Mouse (Mus musculus): ENCODE measurements around the gene Gna11.

Gene Gna11

GRCm38 (mm10) chr10:81545161-81545747 is at the start of gene Gna11:
Gene Gna11, minus strand, starts transcription at chr10:81545190.
- peak; percentile 96 for DNase-seq (ENCODE audit: low read depth, low spot score)

- DNase-seq (ENCODE audit: low read depth, low spot score) = no peak
Observed at GRCm38 (mm10) chr10:81593935-81594334, 48.9 kb upstream of the Gna11 start.

GRCm38 (mm10) chr10:81593223-81593622 is 48.2 kb upstream of the Gna11 start:
- DNase-seq (ENCODE audit: low read depth, low spot score) = no peak

GRCm38 (mm10) chr10:81592631-81593030 is 47.6 kb upstream of the Gna11 start:
- no peak for DNase-seq (ENCODE audit: low read depth, low spot score)

DNA sequence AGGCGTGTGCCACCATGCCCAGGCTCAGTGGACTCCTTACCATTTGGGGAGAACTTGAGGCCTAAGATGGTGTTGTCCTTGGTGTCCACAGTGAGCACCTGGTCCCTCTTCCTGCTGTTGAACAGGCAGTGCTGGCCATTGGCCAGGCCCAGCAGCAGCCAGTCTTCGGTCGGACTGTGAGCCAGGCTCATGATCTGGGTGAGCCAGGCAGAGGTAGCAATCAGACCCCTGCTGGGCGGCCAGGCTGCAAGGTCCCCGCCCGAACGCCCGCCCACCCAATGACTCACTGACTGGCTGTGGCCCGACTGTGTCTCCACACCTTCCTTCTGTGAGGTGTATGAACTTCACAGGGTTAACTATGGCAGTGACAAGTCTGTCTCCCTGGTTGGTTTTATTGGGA is 46.9 kb upstream of the Gna11 start:
- DNase-seq (ENCODE audit: low read depth, low spot score) = no peak

DNA sequence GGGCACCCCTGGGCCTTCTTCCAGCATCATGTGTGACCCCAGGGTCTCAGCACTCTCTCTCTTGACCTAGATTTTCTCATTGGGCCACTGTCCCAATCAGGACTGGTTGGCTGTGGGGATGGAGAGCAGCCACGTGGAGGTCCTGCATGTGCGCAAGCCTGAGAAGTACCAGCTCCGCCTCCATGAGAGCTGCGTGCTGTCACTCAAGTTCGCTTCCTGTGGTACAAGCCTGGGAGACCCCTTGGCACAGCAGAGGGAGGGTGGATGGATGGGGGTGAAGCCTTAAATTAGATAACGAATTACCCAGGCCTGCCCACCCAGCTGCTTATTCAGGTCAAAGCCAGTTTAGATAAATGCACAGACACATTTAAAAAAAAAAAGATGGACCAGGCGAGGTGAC is 43.7 kb upstream of the Gna11 start:
- no peak for DNase-seq (ENCODE audit: low read depth, low spot score)

DNA sequence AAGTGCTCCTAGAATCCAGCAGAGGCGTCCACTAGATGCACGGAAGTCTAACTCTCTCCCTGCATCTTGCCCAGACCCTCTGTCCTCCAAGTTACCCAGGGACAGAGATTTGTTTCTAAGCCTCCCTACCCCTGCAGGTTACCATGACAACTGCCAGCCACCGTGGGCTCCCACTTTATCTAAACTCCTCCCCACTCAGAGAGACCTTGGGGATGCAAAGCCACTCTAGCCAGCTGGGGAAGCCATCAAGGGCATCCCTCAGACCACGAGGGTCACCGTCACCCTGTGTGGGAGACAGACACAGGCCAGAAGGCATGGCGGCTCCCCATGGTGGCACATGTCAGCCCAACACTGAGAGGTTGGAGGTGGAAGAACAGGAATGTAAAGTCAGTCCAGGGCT is 38.4 kb upstream of the Gna11 start:
- DNase-seq (ENCODE audit: low read depth, low spot score) = no peak

DNA sequence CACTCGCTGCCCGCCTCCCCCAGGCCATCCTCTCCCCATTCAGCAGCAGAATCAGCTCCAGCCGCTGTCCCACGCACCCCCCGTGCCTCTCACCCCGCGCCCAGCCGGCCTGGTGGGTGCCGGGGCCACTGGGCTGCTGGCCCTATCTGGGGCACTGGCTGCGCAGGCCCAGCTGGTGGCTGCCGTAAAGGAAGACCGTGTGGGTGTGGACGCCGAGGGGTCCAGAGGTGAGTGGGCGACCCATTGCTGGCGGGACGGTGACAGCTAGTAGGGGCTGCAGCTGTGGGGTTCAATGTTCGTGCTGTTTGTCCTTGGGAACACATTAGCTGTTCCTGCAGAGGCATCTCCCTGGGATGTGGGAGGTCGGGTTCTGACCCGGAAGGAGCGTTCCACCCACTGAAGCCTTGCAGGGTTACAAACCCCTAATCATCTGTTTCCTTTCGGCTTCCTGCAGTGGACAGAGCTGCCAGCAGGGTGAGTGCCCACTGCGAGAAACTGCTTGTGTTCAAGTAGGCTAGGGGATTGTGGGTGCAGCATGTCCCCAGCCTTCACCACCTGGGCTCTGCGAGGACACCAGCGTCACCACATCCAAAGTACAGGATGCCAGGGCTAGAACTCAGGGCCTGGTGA is 35.6 kb upstream of the Gna11 start:
- no peak for DNase-seq (ENCODE audit: low read depth, low spot score)

GRCm38 (mm10) chr10:81579967-81580366 is 35.0 kb upstream of the Gna11 start:
- no peak for DNase-seq (ENCODE audit: low read depth, low spot score)

GRCm38 (mm10) chr10:81575695-81576094 is 30.7 kb upstream of the Gna11 start:
- DNase-seq (ENCODE audit: low read depth, low spot score) = no peak

DNA sequence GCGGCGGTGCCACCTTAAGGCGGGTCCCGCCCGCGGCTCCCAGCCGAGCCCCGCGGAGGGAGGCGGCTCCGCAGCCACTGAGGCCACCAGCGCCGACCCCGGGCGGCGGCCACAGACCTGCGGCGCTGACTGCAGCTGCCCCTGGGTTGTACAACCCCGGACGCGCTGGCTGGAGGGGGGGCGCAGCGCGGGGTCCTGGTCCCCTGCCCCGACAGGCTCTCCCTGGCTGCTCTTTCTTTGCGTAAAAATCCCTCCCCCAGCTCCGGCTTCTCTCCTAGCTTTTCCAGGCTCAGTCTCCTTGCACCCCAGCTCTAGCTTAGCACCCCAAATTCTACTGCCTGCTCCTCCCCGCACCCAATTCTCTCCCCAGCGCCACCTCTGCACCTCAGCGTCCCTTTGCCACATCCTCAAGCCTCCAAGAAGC is 30.2 kb upstream of the Gna11 start:
- no peak for DNase-seq (ENCODE audit: low read depth, low spot score)

DNA sequence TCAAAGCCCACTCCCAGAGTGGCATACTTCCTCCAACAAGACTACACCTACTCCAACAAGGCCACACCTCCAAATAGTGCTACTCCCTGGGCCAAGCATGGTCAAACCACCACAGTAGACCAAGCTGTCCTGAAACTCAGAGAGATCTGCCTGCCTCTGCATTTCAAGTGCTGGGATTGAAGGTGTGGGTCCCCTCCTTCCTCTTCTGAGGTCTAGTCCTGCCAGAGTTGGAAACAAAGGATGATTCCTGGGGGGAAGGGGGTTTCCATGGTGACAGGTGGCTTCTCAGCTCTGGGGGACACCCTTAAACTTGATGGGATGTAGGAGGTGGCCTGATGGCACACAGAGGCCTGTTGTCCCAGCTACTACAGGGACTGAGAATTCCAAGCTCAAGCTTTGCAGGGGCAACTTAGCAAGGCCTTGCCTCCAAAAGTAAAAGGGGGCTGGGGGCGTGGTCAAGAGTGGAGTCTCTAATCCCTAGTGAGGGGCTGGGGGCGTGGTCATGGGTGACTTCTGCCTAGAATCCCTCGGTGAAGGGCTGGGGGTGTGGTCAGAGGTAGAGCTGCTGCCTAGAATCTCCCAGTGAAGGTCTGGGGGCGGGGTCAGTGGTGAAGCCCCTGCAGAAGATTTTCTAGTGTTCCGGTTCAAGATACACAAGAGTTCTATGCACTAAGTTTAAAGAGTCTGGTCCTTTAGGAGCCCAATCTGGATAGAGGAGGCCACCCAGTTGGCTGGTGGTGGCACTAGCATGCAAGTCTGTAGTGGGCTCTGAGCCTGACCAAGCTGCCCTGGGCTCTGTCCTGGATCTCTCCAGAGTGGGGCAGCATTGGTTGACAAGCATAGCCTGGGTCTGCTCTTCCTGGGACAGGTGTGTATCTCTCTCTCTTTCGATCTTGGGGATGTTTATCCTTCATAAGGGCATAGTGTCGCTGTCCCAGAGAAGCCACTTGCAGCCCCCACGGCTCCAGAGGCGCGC is 29.4 kb upstream of the Gna11 start, which contains the start of gene Tle2:
Tle2 (plus strand) TSS at position 481 of the 976 bp plus-strand sequence.
- DNase-seq (ENCODE audit: low read depth, low spot score) = peak; percentile 88

DNA sequence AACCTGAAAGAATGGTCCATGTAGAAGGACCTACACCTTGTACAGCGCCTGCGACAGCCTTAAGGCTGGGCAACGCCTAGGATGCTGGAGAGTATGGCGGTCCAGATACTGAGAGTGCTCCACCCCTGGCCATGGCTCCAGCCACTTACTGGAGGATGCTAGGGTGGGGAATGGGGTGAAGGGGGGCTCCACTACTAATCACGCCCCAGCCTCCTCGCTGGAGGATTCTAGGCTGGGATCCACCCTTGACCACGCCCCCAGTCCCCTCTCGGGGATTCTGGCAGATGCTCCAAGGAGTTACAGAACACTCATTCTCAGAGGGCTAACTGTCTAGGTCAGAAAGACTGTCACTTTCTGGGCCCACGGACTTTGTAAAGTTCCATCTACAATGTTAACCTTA is 28.0 kb upstream of the Gna11 start:
- no peak for DNase-seq (ENCODE audit: low read depth, low spot score)

DNA sequence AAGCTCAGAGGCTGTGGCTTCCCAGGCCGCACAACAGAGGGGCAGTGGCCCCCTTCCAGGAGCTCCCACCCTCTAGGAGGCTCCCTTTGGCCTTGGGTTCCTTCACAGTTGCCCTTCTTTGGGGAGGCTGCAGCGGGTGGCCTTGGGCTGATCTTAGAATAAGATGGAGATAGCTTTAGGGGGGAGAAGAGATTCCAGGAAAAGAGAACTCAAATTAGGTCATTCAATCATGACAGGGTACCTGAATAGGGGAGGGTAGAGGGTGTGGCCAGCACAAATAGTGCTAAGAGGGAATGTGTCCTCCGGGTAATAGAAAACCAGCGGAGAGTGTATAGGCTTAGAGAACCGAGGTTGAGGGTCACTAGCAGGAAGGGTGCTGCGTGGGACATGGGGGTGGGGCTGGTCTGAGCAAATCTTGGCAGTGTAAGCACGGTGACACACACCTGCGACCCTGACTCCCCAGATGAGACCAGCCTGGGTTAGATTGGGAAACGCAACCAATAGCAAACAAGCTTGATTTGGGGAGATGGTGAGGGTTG is 27.2 kb upstream of the Gna11 start:
- DNase-seq (ENCODE audit: low read depth, low spot score) = no peak

- peak; percentile 98 for DNase-seq (ENCODE audit: low read depth, low spot score)
Observed at GRCm38 (mm10) chr10:81571501-81571876, 26.5 kb upstream of the Gna11 start.

DNA sequence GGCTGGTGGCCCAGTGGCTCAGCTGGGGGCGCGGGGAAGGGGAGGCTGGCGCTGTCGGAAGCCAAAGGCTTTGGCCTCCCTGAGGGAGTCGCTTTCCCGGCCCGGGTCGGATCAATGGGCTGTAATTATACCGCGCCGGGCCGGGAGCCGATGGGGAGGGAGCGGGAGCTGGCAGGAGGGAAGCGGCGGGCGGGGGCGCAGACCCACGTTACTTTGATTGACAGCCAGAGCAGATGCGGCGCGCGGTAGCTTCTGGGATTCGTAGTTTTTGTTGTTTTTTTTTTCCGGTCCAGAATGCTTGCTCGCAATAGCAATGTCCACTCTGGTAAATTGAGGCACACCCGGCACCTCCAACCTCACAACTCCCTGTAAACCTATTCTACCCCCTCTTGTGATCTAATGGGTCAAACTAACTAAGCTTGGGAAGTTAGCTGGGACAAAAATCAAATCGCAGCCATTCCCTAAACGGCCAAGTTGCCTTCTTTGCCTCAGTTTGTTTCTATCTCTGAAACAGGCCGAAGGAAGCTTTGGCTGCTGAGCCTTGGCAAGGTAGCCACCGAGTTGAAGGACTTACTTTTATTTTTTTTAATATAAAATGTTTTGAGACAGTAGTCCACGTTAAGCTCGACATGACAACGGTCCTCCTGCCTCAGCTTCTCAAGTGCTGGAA is 26.0 kb upstream of the Gna11 start:
- DNase-seq (ENCODE audit: low read depth, low spot score) = peak; percentile 91

GRCm38 (mm10) chr10:81570238-81570800 is 25.3 kb upstream of the Gna11 start:
- no peak for DNase-seq (ENCODE audit: low read depth, low spot score)

DNA sequence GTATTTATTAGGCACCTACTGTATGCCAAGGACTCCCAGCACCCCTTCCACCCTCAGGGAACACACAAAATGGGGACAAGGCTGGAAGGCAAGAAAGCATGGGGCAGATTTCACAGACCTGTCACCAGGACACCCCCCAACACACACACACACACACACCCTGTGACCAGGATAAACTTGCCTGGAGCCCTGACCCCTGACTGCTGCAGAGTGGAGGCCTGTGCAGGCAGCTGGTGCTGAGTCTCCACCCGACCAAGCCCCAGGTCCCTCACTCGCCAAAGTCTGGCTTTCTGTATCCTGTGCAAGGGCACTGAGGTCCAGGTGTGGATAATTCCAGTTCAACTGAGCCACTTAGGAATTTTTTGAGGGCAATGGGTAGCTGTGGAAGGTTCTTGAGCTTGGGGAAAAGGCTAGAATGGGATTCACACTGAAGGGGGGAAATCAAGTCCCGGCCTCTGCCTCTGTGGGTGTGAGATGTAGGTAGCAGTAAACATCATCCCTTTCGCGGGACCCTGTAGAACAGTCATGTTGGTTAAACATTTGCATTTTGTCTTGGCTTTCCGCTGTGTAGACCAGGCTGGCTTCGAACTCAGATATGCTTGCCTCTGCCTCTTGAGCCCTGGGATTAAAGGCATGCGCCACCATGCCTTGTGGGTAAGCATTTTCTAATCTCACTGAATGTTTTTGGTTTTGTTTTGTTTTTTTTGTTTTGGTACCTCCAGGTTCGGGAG is 24.7 kb upstream of the Gna11 start:
- no peak for DNase-seq (ENCODE audit: low read depth, low spot score)

DNA sequence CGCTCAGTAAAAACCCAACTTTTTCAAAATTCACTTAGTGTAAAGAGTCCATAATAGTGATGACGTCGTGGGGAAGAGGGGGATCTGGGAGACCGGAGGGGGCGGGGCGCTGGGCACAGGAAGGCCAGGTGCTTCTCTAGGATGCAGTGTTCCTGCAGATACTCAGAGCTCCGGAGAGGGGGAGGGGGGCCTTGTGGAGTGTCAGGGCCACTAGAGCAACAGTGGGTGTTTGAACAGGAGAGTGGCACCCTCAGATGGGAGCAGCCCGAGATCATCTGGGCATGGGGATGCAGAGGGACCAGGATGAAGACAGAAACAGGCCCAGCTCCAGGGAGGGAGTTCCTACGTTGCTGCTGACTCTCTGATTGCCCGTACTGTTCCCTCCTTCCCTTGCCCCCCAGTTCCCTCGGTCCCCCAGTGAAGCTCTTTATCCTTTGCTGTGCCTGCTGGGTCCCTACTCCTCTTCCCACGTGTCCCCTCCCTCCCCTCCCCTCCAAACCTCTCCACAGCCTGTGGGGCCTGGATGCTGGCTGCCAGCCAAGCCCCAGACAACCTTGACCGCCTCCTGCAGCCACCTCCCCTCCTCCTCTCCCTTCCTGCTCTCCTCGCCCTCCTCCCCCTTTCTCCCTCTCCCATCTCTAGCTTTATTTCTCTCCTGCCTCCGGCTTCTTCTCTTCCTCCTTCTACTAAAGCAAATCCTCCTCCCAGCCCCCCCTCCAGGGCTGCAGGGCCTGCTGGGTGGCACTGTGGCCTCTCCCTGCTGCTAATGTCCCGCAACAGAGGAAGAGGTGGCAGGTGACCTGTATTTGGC is 23.6 kb upstream of the Gna11 start:
- peak; percentile 68 for DNase-seq (ENCODE audit: low read depth, low spot score)
